Mouse (Mus musculus): Measurements from ENCODE around the gene Ms4a13. TPM values are rescaled to one million over a fixed set of nuclear protein-coding genes. Genes with fewer than 3 reads are reported as not detected.

Gene Ms4a13
- not detected in 2 replicates for polyA plus RNA-seq (2012; rRNA removed)

DNA sequence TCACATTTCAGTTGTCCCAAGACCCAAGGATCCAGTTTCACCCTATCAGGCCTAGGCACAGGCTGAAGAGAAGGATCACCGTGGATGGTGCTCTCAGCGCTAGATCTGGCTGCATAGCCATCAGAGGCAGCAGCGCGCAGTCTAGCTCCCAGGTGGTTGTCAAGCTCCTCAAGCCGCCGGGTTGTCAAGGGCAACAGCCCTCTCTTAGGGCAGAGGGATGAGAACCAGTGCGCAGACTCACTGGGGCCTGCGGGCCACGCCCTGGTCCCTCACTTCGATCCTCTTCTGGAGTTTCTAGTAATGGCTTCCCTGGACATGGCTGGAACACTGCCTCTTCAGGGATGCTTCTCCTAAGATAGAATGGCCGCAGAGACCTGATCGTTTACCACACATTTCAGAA is at the start of gene Ms4a13:
Gene Ms4a13, minus strand, starts transcription at position 192 of the 400 bp plus-strand sequence.

DNA sequence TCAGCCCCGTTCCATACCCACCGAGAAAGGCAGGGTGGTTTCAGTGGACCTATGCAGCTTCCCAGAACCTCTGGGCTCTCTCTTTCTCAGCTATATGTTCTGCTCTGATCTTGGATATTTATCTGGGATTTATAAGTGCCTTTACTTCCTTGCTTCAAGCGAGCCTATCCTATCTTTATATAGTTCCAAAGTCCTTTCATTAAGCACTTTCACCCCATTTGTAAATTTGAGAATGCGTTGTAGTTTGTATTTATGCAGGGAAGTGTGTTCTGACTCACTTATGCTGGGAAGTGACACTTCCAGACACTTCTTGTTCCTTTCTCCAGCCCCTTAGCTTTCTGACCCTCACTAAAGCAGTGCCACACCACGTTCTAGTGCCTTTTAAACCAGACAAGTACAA is 35.8 kb upstream of the Ms4a13 start, which contains the start of gene Ms4a12:
Gene Ms4a12, minus strand, starts transcription at position 101 of the 400 bp plus-strand sequence.

DNA sequence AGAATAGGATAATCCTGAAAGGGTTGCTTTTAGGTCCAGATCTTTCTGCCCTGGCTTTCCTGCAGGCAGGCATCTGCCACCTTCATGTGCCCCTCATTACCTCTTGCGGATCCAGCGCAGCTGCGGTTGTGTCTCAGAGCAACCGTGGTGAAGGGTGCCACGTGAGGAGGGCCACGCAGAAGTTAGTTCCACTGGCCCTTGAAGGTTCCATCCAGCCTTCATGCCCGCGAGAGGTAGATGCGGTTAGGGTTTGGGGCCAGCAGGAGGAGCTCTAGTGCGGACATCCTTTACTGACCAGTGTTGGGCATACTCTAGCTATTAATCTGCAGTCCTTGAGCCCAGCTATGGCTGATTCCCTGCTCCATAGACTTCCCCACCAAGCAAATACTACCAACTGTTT is 31.4 kb downstream of the Ms4a13 start, which contains the start of gene 1700025F22Rik:
Gene 1700025F22Rik, minus strand, starts transcription at position 149 of the 400 bp plus-strand sequence.

DNA sequence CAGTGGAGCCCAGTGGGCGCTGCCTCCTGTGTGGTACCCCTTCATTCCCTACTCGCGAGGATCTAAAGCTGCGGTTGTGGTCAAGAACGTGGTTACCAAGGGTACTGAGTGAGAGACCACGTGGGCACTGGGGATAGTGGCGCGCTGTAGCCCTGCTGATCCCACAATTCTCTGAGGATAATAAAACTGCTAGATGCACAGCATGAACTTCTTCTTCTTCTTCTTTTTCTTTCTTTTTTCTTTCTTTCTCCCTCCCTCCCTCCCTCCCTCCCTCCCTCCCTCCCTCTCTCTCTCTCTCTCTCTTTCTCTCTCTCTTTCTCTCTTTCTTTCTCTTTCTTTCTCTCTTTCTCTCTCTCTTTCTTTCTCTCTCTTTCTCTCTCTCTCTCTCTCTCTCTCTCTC is 65.8 kb downstream of the Ms4a13 start, which contains the start of gene 1700017D01Rik:
Gene 1700017D01Rik, minus strand, starts transcription at position 101 of the 400 bp plus-strand sequence.

Other genes with a start within 250 kb of the Ms4a13 start
- 8.7 and 8.9 TPM in 2 replicates for gene Ccdc86, start 247.5 kb downstream of the Ms4a13 start, polyA plus RNA-seq (2012; rRNA removed)
- gene Ms4a10, start 222.1 kb downstream of the Ms4a13 start, polyA plus RNA-seq (2012; rRNA removed) = 0.06 TPM in 1 of 2 replicates, not detected in the other
- gene Ms4a15, start 203.5 kb downstream of the Ms4a13 start, polyA plus RNA-seq (2012; rRNA removed) = not detected in 2 replicates
- not detected in 2 replicates for gene Ms4a18, start 178.7 kb downstream of the Ms4a13 start, polyA plus RNA-seq (2012; rRNA removed)
- gene Ms4a8a, start 115.6 kb downstream of the Ms4a13 start, polyA plus RNA-seq (2012; rRNA removed) = not detected in 2 replicates
- not detected in 2 replicates for gene 1700017D01Rik, start 65.9 kb downstream of the Ms4a13 start, polyA plus RNA-seq (2012; rRNA removed)
- gene 1700025F22Rik, start 31.4 kb downstream of the Ms4a13 start, polyA plus RNA-seq (2012; rRNA removed) = not detected in 2 replicates
- gene Ms4a12, start 35.7 kb upstream of the Ms4a13 start, polyA plus RNA-seq (2012; rRNA removed) = not detected in 2 replicates
- gene Ms4a1, start 69.5 kb upstream of the Ms4a13 start, polyA plus RNA-seq (2012; rRNA removed) = not detected in 2 replicates
- gene Ms4a5, start 87.1 kb upstream of the Ms4a13 start, polyA plus RNA-seq (2012; rRNA removed) = not detected in 2 replicates
- 0.04 and 0.12 TPM in 2 replicates for gene Ms4a14, start 117.7 kb upstream of the Ms4a13 start, polyA plus RNA-seq (2012; rRNA removed)
- 0.82 and 0.93 TPM in 2 replicates for gene Ms4a7, start 139.4 kb upstream of the Ms4a13 start, polyA plus RNA-seq (2012; rRNA removed)
- gene Ms4a4a, start 178.8 kb upstream of the Ms4a13 start, polyA plus RNA-seq (2012; rRNA removed) = 0.66 and 0.78 TPM in 2 replicates
- 0.44 TPM in 1 of 2 replicates, not detected in the other for gene Ms4a4c, start 208.0 kb upstream of the Ms4a13 start, polyA plus RNA-seq (2012; rRNA removed)
- not detected in 2 replicates for gene Ms4a4b, start 246.8 kb upstream of the Ms4a13 start, polyA plus RNA-seq (2012; rRNA removed)